Mouse (Mus musculus) layer of hippocampus, adult 11-12 months (tissue): ENCODE measurements around the gene Primpol.

Source experiments
- DNase-seq: peaks from one replicate; pipeline ENCODE4 v3.0.0; 2022; ENCODE audit warnings: low spot score

The Primpol gene

GRCm38 (mm10) chr8:46562333-46562732 lies 54.7 kb downstream of the Primpol start:
- no peak for DNase-seq

- DNase-seq = no peak
These were observed 57.6 kb downstream of the Primpol start for GRCm38 (mm10) chr8:46559428-46559827.

GRCm38 (mm10) chr8:46552441-46552765 lies 64.6 kb downstream of the Primpol start:
- no peak for DNase-seq

- peak; percentile 100 for DNase-seq
These were observed 65.2 kb downstream of the Primpol start, which contains the start of gene Cenpu for GRCm38 (mm10) chr8:46551615-46552440. Cenpu (plus strand) TSS chr8:46552028.

GRCm38 (mm10) chr8:46551029-46551428 lies 66.0 kb downstream of the Primpol start:
- DNase-seq = no peak

GRCm38 (mm10) chr8:46550058-46550457 lies 67.0 kb downstream of the Primpol start:
- DNase-seq = no peak

- peak; percentile 52 for DNase-seq
These were observed 69.8 kb downstream of the Primpol start for GRCm38 (mm10) chr8:46547245-46547644.

GRCm38 (mm10) chr8:46546431-46547176 lies 70.4 kb downstream of the Primpol start:
- DNase-seq = no peak

GRCm38 (mm10) chr8:46545854-46546253 lies 71.2 kb downstream of the Primpol start:
- DNase-seq = no peak

GRCm38 (mm10) chr8:46543662-46544061 lies 73.3 kb downstream of the Primpol start:
- DNase-seq = no peak

GRCm38 (mm10) chr8:46543191-46543590 lies 73.8 kb downstream of the Primpol start:
- DNase-seq = no peak

- DNase-seq = no peak
These were observed 77.3 kb downstream of the Primpol start for GRCm38 (mm10) chr8:46539701-46540100.

GRCm38 (mm10) chr8:46533926-46534325 lies 83.1 kb downstream of the Primpol start:
- no peak for DNase-seq

- no peak for DNase-seq
These were observed 86.5 kb downstream of the Primpol start for GRCm38 (mm10) chr8:46530541-46530940.

- no peak for DNase-seq
These were observed 87.5 kb downstream of the Primpol start for GRCm38 (mm10) chr8:46529508-46529907.

GRCm38 (mm10) chr8:46526821-46527220 lies 90.2 kb downstream of the Primpol start:
- DNase-seq = no peak

- DNase-seq = no peak
These were observed 90.9 kb downstream of the Primpol start for GRCm38 (mm10) chr8:46526098-46526497.
